Mouse (Mus musculus): ENCODE data around the gene Shb. TPM values are rescaled to one million over a fixed set of nuclear protein-coding genes. Genes with fewer than 3 reads are reported as not detected.
A peak's percentile ranks its signal among the peaks of the same experiment; 100 is the strongest.

The Shb gene
- polyA plus RNA-seq, 1 experiment from 2014 or later, result 2.9 TPM

- H3K9ac ChIP-seq, result no peak overlapping the region
- H3K4me2 ChIP-seq, result no peak overlapping the region
- WGBS (ENCODE audit: insufficient replicate concordance), result 36% methylated on average over 11 of the region's 11 CpGs
- H3K27ac ChIP-seq (replicated peaks), result no peak overlapping the region
- H3K9me3 ChIP-seq (replicated peaks), result no peaks in the 10 kb centered on the region
- no peak for ATAC-seq (ENCODE audit: insufficient read depth)
- H3K27me3 ChIP-seq, result peaks cover 21% of the 10 kb centered on the region
- no peak overlapping the region for H3K4me3 ChIP-seq (replicated peaks)
- peaks cover 23% of the 10 kb centered on the region; the same call in 1 of the 2 replicates for H3K4me1 ChIP-seq (replicated peaks)
- 0 out of 2 replicates have a peak, but pooled peaks cover 7% of the 10 kb centered on the region for H3K36me3 ChIP-seq (replicated peaks)
Observed at GRCm38 (mm10) chr4:45418229-45418950, 113.9 kb downstream of the Shb start.

- Histone ChIP-seq H3K4me3 (replicated peaks) (no peak overlapping the region), H3K27ac (replicated peaks) (no peak overlapping the region), H3K27me3 (peaks cover 42% of the 10 kb centered on the region), H3K9ac (no peak overlapping the region), H3K36me3 (replicated peaks) (no peaks in the 10 kb centered on the region), H3K9me3 (replicated peaks) (no peaks in the 10 kb centered on the region), H3K4me2 (no peak overlapping the region), H3K4me1 (replicated peaks) (peaks cover 22% of the 10 kb centered on the region; the same call in 1 of the 2 replicates)
- ATAC-seq (ENCODE audit: insufficient read depth), result no peak
- 61% methylated on average over 7 of the region's 7 CpGs for WGBS (ENCODE audit: insufficient replicate concordance)
Observed at GRCm38 (mm10) chr4:45416314-45416713, 116.0 kb downstream of the Shb start.

- H3K4me2 ChIP-seq, result no peak overlapping the region
- peak; percentile 16 for ATAC-seq (ENCODE audit: insufficient read depth)
- peaks cover 24% of the 10 kb centered on the region for H3K4me1 ChIP-seq (replicated peaks)
- H3K9me3 ChIP-seq (replicated peaks), result no peaks in the 10 kb centered on the region
- WGBS (ENCODE audit: insufficient replicate concordance), result 55% methylated on average over 9 of the region's 9 CpGs
- H3K36me3 ChIP-seq (replicated peaks), result no peaks in the 10 kb centered on the region
- H3K27me3 ChIP-seq, result peaks cover 55% of the 10 kb centered on the region
- H3K27ac ChIP-seq (replicated peaks), result no peak overlapping the region
- H3K9ac ChIP-seq, result no peak overlapping the region
- H3K4me3 ChIP-seq (replicated peaks), result no peak overlapping the region
Observed at GRCm38 (mm10) chr4:45413674-45414338, 118.5 kb downstream of the Shb start.

GRCm38 (mm10) chr4:45412433-45413192, 119.7 kb downstream of the Shb start:
- H3K4me3 ChIP-seq (replicated peaks), result no peak overlapping the region
- H3K9ac ChIP-seq, result no peak overlapping the region
- ATAC-seq (ENCODE audit: insufficient read depth), result no peak
- WGBS (ENCODE audit: insufficient replicate concordance), result 68% methylated on average over 16 of the region's 16 CpGs
- H3K4me2 ChIP-seq, result no peak overlapping the region
- no peak overlapping the region for H3K27ac ChIP-seq (replicated peaks)
- no peaks in the 10 kb centered on the region for H3K9me3 ChIP-seq (replicated peaks)
- peaks cover 55% of the 10 kb centered on the region for H3K27me3 ChIP-seq
- peaks cover 20% of the 10 kb centered on the region for H3K4me1 ChIP-seq (replicated peaks)
- no peaks in the 10 kb centered on the region for H3K36me3 ChIP-seq (replicated peaks)

GRCm38 (mm10) chr4:45411181-45411790, 121.0 kb downstream of the Shb start:
- Histone ChIP-seq H3K4me1 (replicated peaks) (peaks cover 30% of the 10 kb centered on the region), H3K36me3 (replicated peaks) (no peaks in the 10 kb centered on the region), H3K27me3 (peaks cover 49% of the 10 kb centered on the region), H3K4me3 (replicated peaks) (no peak overlapping the region), H3K9me3 (replicated peaks) (no peaks in the 10 kb centered on the region), H3K9ac (no peak overlapping the region), H3K4me2 (no peak overlapping the region), H3K27ac (replicated peaks) (no peak overlapping the region)
- 68% methylated on average over 8 of the region's 8 CpGs for WGBS (ENCODE audit: insufficient replicate concordance)
- ATAC-seq (ENCODE audit: insufficient read depth), result no peak

GRCm38 (mm10) chr4:45409270-45409669, 123.0 kb downstream of the Shb start:
- no peaks in the 10 kb centered on the region for H3K9me3 ChIP-seq (replicated peaks)
- ATAC-seq (ENCODE audit: insufficient read depth), result peak; percentile 56

DNA sequence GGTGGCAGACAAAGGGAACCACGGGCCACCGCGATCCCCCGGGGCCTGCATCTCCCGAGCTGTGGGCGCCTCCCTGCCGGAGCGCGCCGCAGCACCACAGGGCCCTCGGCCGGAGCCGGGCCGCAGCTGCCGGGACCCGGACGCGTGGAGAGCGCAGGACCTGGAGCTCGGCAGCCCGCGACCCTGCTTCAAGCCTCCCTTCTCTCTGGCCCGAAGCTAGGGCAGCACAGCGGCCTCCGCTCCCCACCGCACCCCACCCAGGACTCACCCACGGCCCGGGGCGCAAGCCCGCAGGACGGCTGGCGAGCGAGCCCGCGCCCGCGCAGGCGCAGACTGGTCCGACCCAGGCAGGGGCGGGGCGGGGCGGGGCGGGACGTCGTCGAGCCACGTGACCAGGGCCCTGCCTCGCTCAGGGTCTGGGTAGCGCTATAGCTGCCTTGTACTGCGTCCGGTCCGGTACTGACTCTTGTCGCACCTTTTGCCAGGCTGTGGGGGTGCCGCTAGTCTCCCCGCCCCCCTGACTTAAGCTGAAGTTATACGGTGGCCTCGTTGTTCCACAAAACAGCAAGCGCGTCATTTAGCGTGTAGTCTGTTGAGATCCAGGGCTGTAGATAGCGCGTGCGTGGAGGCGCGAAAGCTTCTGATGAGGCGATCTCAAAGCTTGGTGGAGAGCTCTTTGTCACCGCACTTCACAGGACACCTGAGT, 123.7 kb downstream of the Shb start, which contains the start of gene Slc25a51:
Gene Slc25a51 (minus strand): TSS at position 340 of the 706 bp plus-strand sequence.
- Histone ChIP-seq H3K4me2 (peak within 1 kb of the TSS; percentile 85), H3K9ac (peak within 1 kb of the TSS; percentile 100), H3K27me3 (peaks cover 35% of the 10 kb centered on the region), H3K9me3 (replicated peaks) (no peaks in the 10 kb centered on the region), H3K27ac (replicated peaks) (peak within 1 kb of the TSS; percentile 98), H3K36me3 (replicated peaks) (peaks cover 17% of the 10 kb centered on the region), H3K4me1 (replicated peaks) (peaks cover 51% of the 10 kb centered on the region), H3K4me3 (replicated peaks) (peak within 1 kb of the TSS; percentile 99)
- ATAC-seq (ENCODE audit: insufficient read depth), result peak; percentile 88
- WGBS (ENCODE audit: insufficient replicate concordance), result 0% methylated on average over 62 of the region's 67 CpGs

More at GRCm38 (mm10) chr4:45409270-45409669, 123.0 kb downstream of the Shb start:
- Histone ChIP-seq H3K4me1 (replicated peaks) (peaks cover 47% of the 10 kb centered on the region), H3K4me3 (replicated peaks) (peak overlapping the region; percentile 99), H3K4me2 (peak overlapping the region; percentile 85), H3K9ac (peak overlapping the region; percentile 100), H3K27ac (replicated peaks) (peak overlapping the region; percentile 98), H3K27me3 (peaks cover 35% of the 10 kb centered on the region), H3K36me3 (replicated peaks) (peaks cover 10% of the 10 kb centered on the region)
- WGBS (ENCODE audit: insufficient replicate concordance), result under 1% methylated on average over 10 of the region's 10 CpGs

- no peaks in the 10 kb centered on the region for H3K9me3 ChIP-seq (replicated peaks)
- peak overlapping the region; percentile 98 for H3K27ac ChIP-seq (replicated peaks)
- WGBS (ENCODE audit: insufficient replicate concordance), result under 1% methylated on average over 19 of the region's 19 CpGs
- H3K9ac ChIP-seq, result peak overlapping the region; percentile 100
- H3K4me3 ChIP-seq (replicated peaks), result peak overlapping the region; percentile 99
- peak overlapping the region; percentile 85 for H3K4me2 ChIP-seq
- peaks cover 22% of the 10 kb centered on the region for H3K36me3 ChIP-seq (replicated peaks)
- no peak for ATAC-seq (ENCODE audit: insufficient read depth)
- peaks cover 29% of the 10 kb centered on the region for H3K27me3 ChIP-seq
- peaks cover 59% of the 10 kb centered on the region for H3K4me1 ChIP-seq (replicated peaks)
Observed at GRCm38 (mm10) chr4:45407703-45408334, 124.5 kb downstream of the Shb start.

- H3K4me3 ChIP-seq (replicated peaks), result peak overlapping the region; percentile 99
- ATAC-seq (ENCODE audit: insufficient read depth), result peak; percentile 29
- peak overlapping the region; percentile 85 for H3K4me2 ChIP-seq
- peak overlapping the region; percentile 100 for H3K9ac ChIP-seq
- peaks cover 22% of the 10 kb centered on the region for H3K27me3 ChIP-seq
- no peaks in the 10 kb centered on the region for H3K9me3 ChIP-seq (replicated peaks)
- H3K4me1 ChIP-seq (replicated peaks), result peaks cover 65% of the 10 kb centered on the region
- H3K36me3 ChIP-seq (replicated peaks), result peaks cover 29% of the 10 kb centered on the region
- H3K27ac ChIP-seq (replicated peaks), result peak overlapping the region; percentile 98
- WGBS (ENCODE audit: insufficient replicate concordance), result 16% methylated on average over 5 of the region's 5 CpGs
Observed at GRCm38 (mm10) chr4:45407001-45407702, 125.1 kb downstream of the Shb start.
